Mouse (Mus musculus): Measurements from ENCODE around the gene Marveld1. TPM values are rescaled to one million over a fixed set of nuclear protein-coding genes. Genes with fewer than 3 reads are reported as not detected.

The Marveld1 gene
- total and polyA plus RNA-seq, 3 experiments: 9.7 to 24.4 TPM; not detected in 1

GRCm38 (mm10) chr19:42189735-42190134 lies 42.5 kb downstream of the Marveld1 start:
- H3K4me3 ChIP-seq (ENCODE audit: control insufficient read depth in 1 of 2, insufficient read depth in 1 of 2, low read depth in 2 of 2, low read length in 2 of 2): no peak overlapping the region
- H3K9me3 ChIP-seq (replicated peaks; ENCODE audit: insufficient read depth, low read length): no peaks in the 10 kb centered on the region
- DNase-seq (ENCODE audit: low read depth, low spot score): no peak
- H3K9ac ChIP-seq (ENCODE audit: control insufficient read depth, low read depth, low read length, poor library complexity, severe bottlenecking): no peak overlapping the region
- no peaks in the 10 kb centered on the region for H3K79me2 ChIP-seq (ENCODE audit: control insufficient read depth, insufficient read depth, low read length, poor library complexity)
- no peak overlapping the region for H3K27ac ChIP-seq (ENCODE audit: control insufficient read depth, low read depth, low read length)
- H3K4me1 ChIP-seq (ENCODE audit: control insufficient read depth in 1 of 2, insufficient read depth in 2 of 2, low read length in 2 of 2): no peaks in the 10 kb centered on the region
- TF ChIP-seq ZKSCAN1 (IDR thresholded peaks at IDR 0.05; ENCODE audit: low read depth, low read length) (no peak), RAD21 (IDR thresholded peaks at IDR 0.05; ENCODE audit: low read depth, low read length) (no peak), HCFC1 (IDR thresholded peaks at IDR 0.05; ENCODE audit: low read depth, low read length) (no peak), MAFK (IDR thresholded peaks at IDR 0.05; ENCODE audit: borderline replicate concordance, low read depth, low read length) (no peak), TBP (IDR thresholded peaks at IDR 0.05; ENCODE audit: low read depth, low read length) (no peak), MXI1 (IDR thresholded peaks at IDR 0.05; ENCODE audit: low read depth, low read length) (no peak), USF2 (IDR thresholded peaks at IDR 0.05; ENCODE audit: borderline replicate concordance in 1 of 2, insufficient read depth in 1 of 2, low read depth in 1 of 2, low read length in 2 of 2) (no peak), ETS1 (IDR thresholded peaks at IDR 0.05; ENCODE audit: low read depth, low read length) (no peak), TAL1 (IDR thresholded peaks at IDR 0.05; ENCODE audit: low read length) (no peak), JUND (IDR thresholded peaks at IDR 0.05; ENCODE audit: low read depth, low read length) (no peak), GATA1 (IDR thresholded peaks at IDR 0.05; ENCODE audit: low read depth, low read length) (no peak), CHD1 (IDR thresholded peaks at IDR 0.05; ENCODE audit: low read depth, low read length) (no peak)
- peaks cover 0 to 6% of the 10 kb centered on the region in 2 experiments; a peak in 1 of 4 replicates for H3K36me3 ChIP-seq (ENCODE audit: control insufficient read depth in 1 of 2, insufficient read depth in 2 of 2, low read length in 2 of 2)
- no peaks in the 10 kb centered on the region for H3K27me3 ChIP-seq (ENCODE audit: control insufficient read depth in 1 of 2, insufficient read depth in 2 of 2, low read length in 2 of 2)

GRCm38 (mm10) chr19:42190494-42190893 lies 43.3 kb downstream of the Marveld1 start:
- Histone ChIP-seq H3K27me3 (ENCODE audit: control insufficient read depth in 1 of 2, insufficient read depth in 2 of 2, low read length in 2 of 2) (no peaks in the 10 kb centered on the region), H3K79me2 (ENCODE audit: control insufficient read depth, insufficient read depth, low read length, poor library complexity) (no peaks in the 10 kb centered on the region), H3K27ac (ENCODE audit: control insufficient read depth, low read depth, low read length) (no peak overlapping the region), H3K9me3 (replicated peaks; ENCODE audit: insufficient read depth, low read length) (no peaks in the 10 kb centered on the region), H3K4me1 (ENCODE audit: control insufficient read depth in 1 of 2, insufficient read depth in 2 of 2, low read length in 2 of 2) (no peaks in the 10 kb centered on the region), H3K36me3 (ENCODE audit: control insufficient read depth in 1 of 2, insufficient read depth in 2 of 2, low read length in 2 of 2) (peaks cover 0 to 6% of the 10 kb centered on the region in 2 experiments; a peak in 1 of 4 replicates), H3K4me3 (ENCODE audit: control insufficient read depth in 1 of 2, insufficient read depth in 1 of 2, low read depth in 2 of 2, low read length in 2 of 2) (no peak overlapping the region), H3K9ac (ENCODE audit: control insufficient read depth, low read depth, low read length, poor library complexity, severe bottlenecking) (no peak overlapping the region)
- DNase-seq (ENCODE audit: low read depth, low spot score): peak; percentile 72
- TF ChIP-seq KAT2A (conservative IDR thresholded peaks at IDR 0.05; ENCODE audit: low read depth, low read length) (no peak), ELF1 (IDR thresholded peaks at IDR 0.05; ENCODE audit: low read depth, low read length) (no peak), ZKSCAN1 (IDR thresholded peaks at IDR 0.05; ENCODE audit: low read depth, low read length) (no peak), MXI1 (IDR thresholded peaks at IDR 0.05; ENCODE audit: low read depth, low read length) (no peak), ZC3H11A (IDR thresholded peaks at IDR 0.05; ENCODE audit: low read depth, low read length) (peak; percentile 37; the same call in 1 of the 2 replicates), SMC3 (IDR thresholded peaks at IDR 0.05; ENCODE audit: low read depth, low read length) (peak; percentile 90), GABPA (IDR thresholded peaks at IDR 0.05; ENCODE audit: low read depth, low read length) (no peak), TAL1 (IDR thresholded peaks at IDR 0.05; ENCODE audit: low read length) (no peak), CTCF (IDR thresholded peaks at IDR 0.05 in 2 of 3, conservative IDR thresholded peaks at IDR 0.05 in 1 of 3; ENCODE audit: control insufficient read depth in 1 of 3, insufficient read depth in 1 of 3, low read depth in 2 of 3, low read length in 3 of 3, poor library complexity in 1 of 3, severe bottlenecking in 1 of 3) (peak; percentile 88 to 99 (median 97)), MAZ (IDR thresholded peaks at IDR 0.05; ENCODE audit: low read depth, low read length) (no peak), RAD21 (IDR thresholded peaks at IDR 0.05; ENCODE audit: low read depth, low read length) (peak; percentile 56), GATA1 (IDR thresholded peaks at IDR 0.05; ENCODE audit: low read depth, low read length) (no peak)

All from MEL (cell line).